Mouse (Mus musculus) spleen, postnatal 4 days (tissue): ENCODE results near the gene Ebf3.
A peak's percentile ranks its signal among the peaks of the same experiment; 100 is the strongest.

ENCODE experiments used
- DNase-seq, 2 experiments: peaks; one replicate each; pipeline ENCODE4 v3.0.0; 2022; ENCODE audit warnings: low spot score in 2 of 2

Gene Ebf3

DNA sequence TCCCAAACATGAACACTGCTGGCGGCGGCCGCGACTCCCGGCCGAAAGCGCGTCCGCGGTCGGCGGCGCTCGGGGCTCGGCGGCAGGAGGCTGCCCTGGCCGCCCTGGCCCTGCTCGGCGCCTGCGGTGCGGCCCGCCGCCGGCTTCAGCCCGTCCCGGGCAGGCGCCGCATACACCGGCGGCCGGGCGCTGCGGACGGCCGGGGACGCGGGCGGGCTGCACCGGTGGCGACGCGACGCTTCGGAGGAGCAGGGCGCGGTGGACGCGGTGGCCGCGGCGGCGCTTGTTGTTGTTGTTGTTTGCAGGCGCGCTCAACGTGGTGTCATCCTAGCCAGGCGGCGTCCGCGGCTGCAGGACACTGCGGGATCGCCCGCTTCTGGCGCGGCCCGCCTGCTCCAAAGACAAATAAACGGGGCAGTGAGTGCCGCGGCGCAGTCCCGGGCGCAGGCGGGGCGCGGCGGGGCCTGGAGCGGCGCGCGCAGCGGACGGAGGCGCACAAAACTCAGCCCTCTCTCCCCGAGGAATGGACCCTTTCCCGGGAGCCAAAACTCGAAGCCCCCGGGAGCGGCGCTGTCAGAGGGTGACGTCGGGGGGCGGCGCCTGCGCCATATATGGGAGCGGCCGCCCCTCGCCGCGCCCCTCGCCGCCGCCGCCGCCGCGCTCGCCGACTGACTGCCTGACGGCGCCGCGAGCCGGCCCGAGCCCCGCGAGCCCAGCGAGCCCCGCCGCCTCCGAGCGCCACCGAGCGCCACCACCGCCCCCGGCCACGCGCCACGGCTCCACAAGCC, at the start of gene Ebf3:
Gene Ebf3 (minus strand): TSS at position 542 of the 788 bp plus-strand sequence.
- DNase-seq: peak; percentile 52 to 83

- DNase-seq: no peak
Measured at GRCm38 (mm10) chr7:137346860-137347259, 32.6 kb upstream of the Ebf3 start.

DNA sequence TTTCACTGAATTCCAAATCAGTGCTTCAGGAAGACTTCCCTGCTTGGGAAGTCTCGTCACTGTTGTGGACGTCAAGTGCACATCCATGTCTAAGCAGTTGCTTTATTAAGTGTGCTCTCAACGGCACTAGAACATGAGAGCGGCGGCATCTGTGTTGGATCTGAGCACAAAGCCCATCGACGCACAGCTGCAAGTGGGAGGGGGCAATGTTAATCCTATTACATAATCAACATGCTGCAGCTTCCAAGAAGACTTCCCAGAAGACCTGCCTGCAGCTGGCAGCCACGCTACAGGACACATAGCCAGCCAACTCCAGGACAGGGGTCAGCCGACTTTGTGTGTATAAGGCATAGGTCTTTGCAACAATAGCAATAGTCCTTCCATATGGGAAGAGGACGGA, 31.8 kb upstream of the Ebf3 start:
- no peak for DNase-seq

DNA sequence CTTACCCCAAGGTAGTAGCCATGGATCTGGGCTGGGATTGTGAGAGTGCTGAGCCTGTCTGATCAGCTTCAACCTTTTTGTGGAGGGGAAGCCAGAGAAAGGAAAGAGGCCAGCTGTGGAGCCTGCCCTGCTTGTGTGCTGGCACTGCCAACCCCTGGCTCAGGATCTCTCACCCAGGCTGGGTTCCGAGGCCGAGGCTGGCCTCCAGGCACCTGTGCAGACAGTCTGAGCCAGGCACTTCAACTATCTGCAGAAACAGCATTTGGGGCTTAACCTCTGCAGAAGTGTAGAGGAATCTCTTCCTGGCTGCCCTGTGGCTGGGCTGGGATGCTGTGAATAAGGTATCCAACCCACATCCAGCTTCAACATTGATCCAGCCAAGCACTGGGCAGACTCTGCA, 19.7 kb upstream of the Ebf3 start:
- DNase-seq: no peak

DNA sequence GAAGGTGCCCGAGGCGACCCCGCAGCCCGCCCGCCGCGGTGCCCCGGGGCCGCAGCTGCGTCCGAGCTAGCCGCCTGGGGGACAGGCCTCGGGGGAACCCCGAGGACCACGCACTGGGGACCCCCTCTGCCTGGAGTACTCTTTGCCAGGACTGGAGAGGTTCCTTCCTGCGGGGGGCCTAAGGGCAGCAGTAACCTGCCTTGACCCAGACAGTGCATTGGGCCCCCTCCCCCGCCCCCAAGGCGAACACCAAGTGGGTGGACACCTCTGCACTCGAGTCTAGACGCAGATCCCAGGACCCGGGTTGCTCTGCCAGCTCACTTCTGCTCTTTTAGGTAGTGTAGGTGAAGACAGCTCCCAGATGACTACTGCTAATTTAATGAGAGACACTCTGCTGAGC, 8.7 kb upstream of the Ebf3 start:
- DNase-seq: no peak

DNA sequence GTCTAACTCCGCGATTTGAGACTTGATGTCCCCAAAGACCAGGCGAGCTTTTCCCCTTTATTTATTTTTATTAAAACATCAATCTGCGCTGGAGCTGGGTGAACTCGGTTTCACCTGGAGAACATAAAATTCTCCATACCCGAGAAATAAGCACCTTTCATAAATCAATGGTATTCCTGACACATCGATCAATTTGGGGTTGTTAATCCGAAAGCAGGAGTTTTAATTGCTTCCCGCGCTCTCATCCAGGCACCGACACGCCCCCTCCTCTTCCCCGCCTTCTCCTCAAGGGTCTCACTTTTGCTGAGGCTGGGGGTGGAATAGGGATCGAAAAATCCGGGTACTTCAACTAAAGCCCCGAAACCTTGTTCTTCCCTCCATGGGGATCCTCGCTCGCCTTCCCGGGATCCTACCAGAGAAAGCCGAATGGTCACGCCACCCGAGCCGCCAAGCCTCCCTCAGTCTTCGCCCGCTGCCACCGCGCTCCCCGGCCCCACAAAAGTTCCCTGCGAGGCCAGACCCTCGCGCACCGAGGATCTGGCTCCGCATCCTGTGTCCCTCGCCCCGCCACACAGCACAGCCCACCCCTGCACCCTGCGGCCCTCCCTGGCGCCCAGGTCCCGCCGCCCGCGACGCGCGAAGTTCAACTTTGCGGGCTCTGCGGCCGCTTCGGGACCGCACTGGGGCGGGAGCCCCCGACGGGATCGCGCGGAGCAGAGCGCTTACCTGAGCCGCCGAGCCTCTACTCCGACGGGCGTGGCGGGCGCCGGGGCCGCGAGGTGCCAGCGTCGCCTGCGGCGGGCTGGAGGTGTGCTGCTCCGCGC, 7.9 kb upstream of the Ebf3 start:
- no peak for DNase-seq

DNA sequence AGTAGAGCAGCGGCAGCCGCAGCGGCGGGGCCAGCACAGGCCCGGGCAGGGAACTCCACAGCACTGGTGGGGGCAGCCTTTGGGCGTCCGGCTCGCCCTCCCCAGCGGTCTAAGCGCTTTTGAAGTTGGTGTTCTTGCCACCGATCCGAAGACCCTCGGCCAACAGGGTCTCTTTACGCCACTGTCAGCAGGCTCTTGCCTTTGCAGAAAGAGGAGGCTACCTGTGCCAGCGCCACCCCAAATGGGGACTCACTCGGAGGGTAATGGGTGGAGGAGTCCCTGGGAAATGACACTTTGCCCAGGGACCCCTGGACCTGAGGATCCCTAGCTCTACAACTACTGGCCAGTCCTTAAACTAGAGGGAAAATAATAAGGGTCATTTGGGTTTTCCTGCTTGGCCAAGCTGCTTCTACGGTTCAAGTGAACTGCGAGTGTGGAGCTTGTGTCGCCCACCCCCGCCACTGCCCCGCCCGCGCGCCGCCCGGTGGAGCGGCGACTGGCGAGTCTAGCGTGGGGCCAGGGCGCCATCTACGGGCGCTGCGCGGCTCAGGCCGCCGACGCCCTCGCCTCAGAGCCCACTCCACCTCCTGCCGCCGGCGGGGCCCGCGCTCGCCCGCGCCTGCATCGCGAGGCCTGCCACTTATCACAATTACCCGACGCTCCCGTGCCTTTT, 7.0 kb upstream of the Ebf3 start:
- peak; percentile 36 to 74 for DNase-seq

DNA sequence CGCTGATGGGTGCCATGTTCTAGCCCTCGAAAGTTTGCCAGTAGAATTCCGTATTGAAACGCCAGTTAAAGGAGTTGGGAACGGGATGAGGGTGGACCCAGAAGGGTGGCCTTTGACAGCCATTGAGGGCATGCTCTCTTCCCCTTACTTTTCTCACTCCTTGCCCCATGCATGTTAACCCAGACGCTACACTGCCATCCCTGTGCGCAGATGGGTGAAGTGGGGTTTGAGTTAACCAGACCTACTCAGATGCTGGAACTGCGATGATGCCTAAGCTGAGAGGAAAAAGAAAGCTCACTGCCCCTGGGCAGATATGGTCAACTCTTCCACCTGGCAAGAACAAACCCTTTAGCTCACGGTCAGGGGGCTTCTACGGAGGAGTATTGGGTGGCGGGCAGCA, 6.1 kb upstream of the Ebf3 start:
- no peak for DNase-seq

DNA sequence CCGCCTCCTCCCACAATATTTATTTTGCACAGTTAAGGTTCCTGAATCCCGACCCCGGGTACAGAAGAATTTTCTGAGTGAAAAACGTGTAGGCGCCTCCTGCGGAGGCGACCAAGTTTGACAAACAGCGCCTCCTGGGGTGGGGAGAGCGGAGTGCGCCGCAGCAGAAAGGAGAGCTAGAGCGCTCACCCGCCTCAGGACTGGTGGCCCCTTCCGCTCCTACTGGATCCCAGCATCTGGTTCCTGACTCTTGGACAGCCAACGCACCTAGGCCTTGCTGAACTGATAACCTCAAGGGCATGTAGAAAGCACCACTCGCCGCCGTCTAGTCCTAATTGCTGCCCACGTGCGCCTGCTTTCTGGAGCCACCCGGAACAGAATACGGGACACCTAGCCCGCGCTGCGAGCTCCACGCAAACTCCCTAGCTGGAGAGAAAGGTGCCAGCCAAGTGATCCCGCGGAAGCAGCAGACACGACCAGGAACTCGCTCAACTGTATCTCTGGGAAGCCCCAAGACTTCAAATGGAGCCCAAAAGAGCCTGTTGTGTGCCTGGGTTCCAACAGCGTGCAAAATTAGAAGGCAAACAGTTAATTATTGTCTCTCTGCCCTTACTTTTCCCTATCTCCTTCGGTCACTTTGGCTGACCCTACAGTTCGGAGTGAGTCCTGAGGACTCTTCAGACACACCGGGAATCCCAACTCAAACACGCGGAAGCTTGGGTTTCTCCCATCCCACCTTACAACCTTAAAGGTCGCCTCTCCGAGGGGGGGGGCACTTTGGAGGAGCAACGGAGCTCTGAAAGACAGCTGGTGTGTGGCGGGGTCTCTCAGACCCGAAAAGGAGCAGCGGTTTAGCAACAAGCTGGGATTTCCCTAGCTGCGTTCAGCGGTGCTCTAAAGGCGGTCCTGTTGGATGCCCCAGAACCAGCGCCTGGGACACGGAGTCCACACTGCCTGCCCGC, 5.0 kb upstream of the Ebf3 start:
- peak; percentile 27 to 75 for DNase-seq

DNA sequence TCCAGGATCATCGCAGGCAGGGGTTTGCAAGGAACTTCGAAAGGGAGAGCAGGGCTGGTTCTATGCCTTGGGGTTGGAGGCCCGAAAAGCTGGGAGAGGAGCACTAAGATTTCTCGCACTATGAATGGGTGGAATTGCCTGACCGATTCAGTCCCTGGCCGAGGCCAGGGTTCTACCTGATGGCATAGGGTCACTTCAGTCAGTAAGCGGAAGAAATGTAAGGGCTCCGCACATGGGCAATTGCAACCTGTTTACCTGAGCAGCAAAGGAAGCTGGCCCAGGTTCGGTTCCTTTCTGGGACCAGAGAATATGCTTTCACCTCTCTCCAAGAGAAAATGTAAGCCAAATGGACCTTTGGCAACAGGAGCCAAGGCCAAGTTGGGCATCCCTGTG, 4.1 kb upstream of the Ebf3 start:
- no peak for DNase-seq

GRCm38 (mm10) chr7:137317659-137318382, 3.6 kb upstream of the Ebf3 start:
- DNase-seq: no peak

GRCm38 (mm10) chr7:137316926-137317658, 2.8 kb upstream of the Ebf3 start:
- no peak for DNase-seq

DNA sequence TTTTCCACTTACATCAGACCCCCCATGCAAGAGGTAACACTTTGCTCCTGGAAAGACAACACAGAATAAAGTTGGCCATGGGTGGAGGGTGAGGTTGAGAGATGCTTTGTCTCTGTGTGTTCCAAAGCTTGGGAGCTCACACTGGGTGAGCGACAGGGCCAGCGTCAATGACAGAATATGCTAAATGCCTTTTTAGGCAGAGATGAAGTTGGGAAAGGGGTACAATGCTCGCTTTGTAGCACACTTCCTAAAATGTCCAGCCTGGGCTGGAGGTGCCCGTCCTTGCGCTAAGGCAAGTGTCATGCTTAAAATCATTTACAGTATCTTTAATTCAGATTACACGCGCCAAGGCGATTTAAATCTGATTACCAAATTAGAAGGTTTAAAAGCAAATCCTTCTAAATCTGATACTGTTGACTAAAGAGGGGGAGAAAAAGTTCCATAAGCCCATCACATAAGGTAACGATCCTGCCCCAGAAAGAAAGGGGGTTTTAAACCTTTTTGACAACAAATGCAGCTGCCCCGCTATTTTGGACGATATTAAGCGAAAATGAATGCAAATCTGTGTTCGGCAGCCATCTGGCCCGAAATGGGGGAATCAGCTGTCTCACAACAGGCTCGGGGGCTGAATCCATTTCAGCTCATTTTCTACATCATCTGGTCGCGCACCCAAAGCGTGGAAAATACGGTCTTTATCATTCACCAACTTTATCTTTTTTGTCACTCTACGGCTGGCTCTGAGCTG, 2.1 kb upstream of the Ebf3 start:
- DNase-seq: no peak

DNA sequence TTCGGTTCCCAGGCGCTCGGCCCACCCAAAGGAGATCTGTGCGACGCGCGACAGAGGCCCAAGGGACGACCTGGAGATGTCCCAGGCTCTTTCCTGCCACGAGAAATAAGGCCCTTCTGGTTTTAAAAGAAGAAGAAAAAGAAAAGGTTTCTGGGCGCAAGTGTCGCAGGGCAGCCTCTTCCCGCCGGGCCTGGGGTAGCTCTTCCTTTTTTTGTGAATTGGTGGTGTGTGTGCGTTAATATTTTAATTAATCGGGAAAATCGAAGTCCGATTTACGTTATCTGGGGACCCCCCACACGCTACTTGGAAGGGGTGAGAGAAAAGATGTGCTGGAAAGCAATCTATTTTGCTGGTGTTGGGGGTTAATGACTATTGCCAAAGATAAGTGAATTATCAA, 1.3 kb upstream of the Ebf3 start:
- no peak for DNase-seq

DNA sequence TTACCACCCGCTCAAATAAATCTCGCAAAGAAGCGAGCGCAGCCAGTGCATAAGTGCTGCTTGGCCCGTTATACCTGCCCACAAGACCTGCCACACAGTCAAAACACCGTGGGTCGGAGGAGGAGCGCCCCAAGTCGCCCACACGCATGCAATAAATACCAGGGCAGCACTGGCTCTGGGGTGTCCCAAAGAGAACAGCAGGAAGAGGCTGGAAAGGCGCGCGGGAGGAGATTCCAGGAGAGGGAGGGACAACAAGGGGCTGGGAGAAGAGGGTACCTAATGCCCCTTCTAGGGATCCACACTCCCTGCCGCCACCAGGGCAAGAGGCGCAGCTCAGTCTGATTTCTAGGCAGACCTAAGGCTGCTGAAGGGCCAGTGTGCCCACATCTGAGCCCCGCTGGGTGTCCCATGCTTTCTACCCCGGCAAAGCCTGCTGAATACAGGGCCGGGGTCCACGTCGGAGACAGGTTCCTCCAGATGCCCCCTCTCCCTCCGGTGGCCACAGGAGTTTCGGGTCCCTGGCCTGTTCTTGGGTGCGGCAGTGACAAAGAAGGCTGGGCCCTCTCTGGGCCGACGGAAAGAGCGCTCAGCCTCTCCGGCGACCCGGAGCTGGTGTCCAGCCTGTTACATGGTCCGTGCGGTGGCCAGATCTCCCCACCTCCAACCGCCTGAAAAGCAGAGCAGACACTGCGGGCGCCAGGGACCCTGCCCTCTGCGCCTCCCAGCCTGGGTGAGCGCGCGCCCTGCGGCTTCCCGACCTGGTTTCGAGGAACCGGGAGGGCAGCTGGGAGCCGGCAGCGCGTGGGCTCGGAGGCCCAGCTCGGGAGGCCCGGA, 682 bp upstream of the Ebf3 start:
- DNase-seq: no peak

DNA sequence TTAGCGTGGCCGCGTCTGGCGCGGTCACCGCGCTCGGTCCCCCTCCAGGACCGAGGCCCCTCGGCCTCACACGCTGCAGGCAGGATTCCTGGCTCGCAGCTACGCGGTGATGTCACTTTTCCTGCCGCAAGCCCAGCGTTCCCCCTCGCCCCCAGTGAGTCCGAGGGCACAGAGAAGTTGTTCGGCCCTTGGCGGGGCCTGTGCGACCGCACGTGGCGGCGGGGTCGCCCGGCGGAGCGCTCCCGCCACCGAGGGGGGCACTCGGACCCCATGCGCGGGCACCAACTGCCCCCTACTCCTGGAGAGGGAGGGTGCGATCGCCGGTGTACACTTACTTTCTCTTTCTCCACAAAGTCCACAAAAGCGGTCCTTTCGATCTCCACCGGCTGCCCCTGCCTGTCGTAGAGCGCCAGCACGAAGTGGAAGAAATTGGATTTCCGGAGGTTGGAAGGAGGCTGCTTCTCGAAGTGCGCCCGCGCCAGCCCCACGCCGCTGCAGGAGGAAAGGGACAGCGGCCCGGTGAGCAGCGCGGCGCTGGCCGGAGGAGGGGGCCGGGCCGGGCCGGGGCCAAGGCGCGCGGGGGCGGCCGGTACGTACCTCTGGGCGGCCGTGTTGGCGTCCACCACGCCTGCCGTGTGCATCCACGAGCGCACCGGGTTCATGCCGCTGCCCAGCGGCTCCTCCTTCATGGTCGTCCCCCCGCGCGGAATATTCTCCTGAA, 902 bp downstream of the Ebf3 start:
- DNase-seq: no peak

- DNase-seq: no peak
Measured at GRCm38 (mm10) chr7:137312933-137313182, 1.4 kb downstream of the Ebf3 start.
